Mouse (Mus musculus) adrenal gland, postnatal 0 days (tissue): ENCODE data around the gene Nxnl2. TPM values are rescaled to one million over a fixed set of nuclear protein-coding genes. Genes with fewer than 3 reads are reported as not detected.

Source experiments
- microRNA-seq: library from miRNA; unstranded; fragments of <30 nt; microRNA quantifications from one replicate; pipeline ENCODE4, GENCODE M21; 2016; ENCODE audit warnings: borderline replicate concordance; ENCODE audit not compliant: insufficient number of aligned reads
- polyA plus RNA-seq: library from polyadenylated mRNA; unstranded; fragments of >200 nt; fragmentation: Nextera tagmentation; extraction: Ambion mirVana; gene quantifications from 2 replicates; pipeline ENCODE4 v1.2.1, GENCODE M21; 2015

Gene Nxnl2
- 2.3 and 2.8 TPM in 2 replicates for polyA plus RNA-seq

GRCm38 (mm10) chr13:51170691-51171680, at the start of gene Nxnl2:
TSS of gene Nxnl2 (plus strand) at chr13:51171022.

Small RNA genes lying within 50 kb of the gene (microRNA-seq; reads per million reads assigned to microRNA genes)
- not detected for gene Gm44341

Other genes with a start within 250 kb of the Nxnl2 start
- 46.5 and 46.6 TPM in 2 replicates for gene Spin1, start 70.1 kb upstream of the Nxnl2 start, polyA plus RNA-seq
- 18.8 and 18.9 TPM in 2 replicates for gene S1pr3, start 237.6 kb downstream of the Nxnl2 start, polyA plus RNA-seq